In the genomic region with DNA sequence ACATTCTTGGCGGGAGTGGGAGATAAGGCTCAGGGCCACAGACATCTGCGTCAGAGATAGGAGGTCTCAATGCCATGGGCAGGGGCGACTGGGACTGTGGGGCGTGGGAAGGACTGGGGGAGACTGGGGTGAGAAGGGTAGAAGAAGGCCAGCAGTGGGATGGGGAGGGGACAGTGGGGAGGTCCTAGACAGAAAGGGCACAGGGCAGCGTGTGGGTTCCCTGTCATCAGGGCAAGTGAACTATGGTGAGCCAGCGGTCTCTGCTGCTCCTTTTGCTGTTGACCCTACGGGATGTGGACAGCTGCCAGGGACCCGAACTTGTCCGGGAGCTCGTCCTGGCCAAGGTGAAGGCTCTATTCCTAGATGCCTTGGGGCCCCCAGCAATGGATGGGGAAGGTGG, we compare ENCODE assay signal across 8 mouse cellular contexts. TPM values are rescaled to one million over a fixed set of nuclear protein-coding genes. Genes with fewer than 3 reads are reported as not detected.
A peak's percentile ranks its signal among the peaks of the same experiment; 100 is the strongest.
DNase-seq lines count a peak whose midpoint lies in the region; ATAC-seq and TF ChIP-seq lines count a peak whose summit lies in the region.

Inha (plus strand) TSS at position 72 of the 400 bp plus-strand sequence.

- intact Hi-C loops in left cerebral cortex, postnatal 10 days (cut with DNase I) = no loop called here

- no peaks in the 10 kb centered on the region for H3K9me3 ChIP-seq in neural tube, embryonic 14.5 days (ENCODE audit: control insufficient read depth, low read length)

- no peak for DNase-seq in kidney, adult 2 months
- no peak for DNase-seq in kidney, postnatal 36 days
- DNase-seq in adrenal gland, adult 18-20 months (ENCODE audit: low spot score in 2 of 2) = no peak
- DNase-seq in left cerebral cortex, postnatal 10 days (ENCODE audit: extremely low spot score in 1 of 2, low spot score in 2 of 2) = no peak
- no peak for DNase-seq in embryo, embryonic 11 days

- H3K27me3 ChIP-seq in kidney, adult 2 months (replicated peaks; ENCODE audit: control insufficient read depth, insufficient read depth, low read length) = no peaks in the 10 kb centered on the region
- no peaks in the 10 kb centered on the region for H3K27me3 ChIP-seq in neural tube, embryonic 14.5 days (ENCODE audit: control insufficient read depth, insufficient read depth, low read length)

- H3K36me3 ChIP-seq in kidney, adult 2 months (ENCODE audit: control insufficient read depth, insufficient read depth, low read length) = no peaks in the 10 kb centered on the region
- H3K36me3 ChIP-seq in neural tube, embryonic 14.5 days (ENCODE audit: control insufficient read depth, insufficient read depth, low read length) = no peaks in the 10 kb centered on the region

- TF ChIP-seq POLR2A in kidney, adult 2 months (IDR thresholded peaks at IDR 0.05; ENCODE audit: low read depth, low read length) = no peak
- no peak for TF ChIP-seq POLR2A in embryonic fibroblast, embryonic 13.5 days (IDR thresholded peaks at IDR 0.05; ENCODE audit: low read depth, low read length)

- peak within 1 kb of the TSS; percentile 55 for H3K4me3 ChIP-seq in kidney, adult 2 months (ENCODE audit: insufficient read depth, low read depth, low read length)
- peak within 1 kb of the TSS; percentile 51 for H3K4me3 ChIP-seq in embryonic fibroblast, embryonic 13.5 days (ENCODE audit: insufficient read depth, low read length)
- H3K4me3 ChIP-seq in neural tube, embryonic 14.5 days (ENCODE audit: low read depth, low read length) = peak within 1 kb of the TSS; percentile 83

- ATAC-seq in neural tube, embryonic 14.5 days (ENCODE audit: low read depth) = no peak
- no peak for ATAC-seq in monocyte, adult 5-6 weeks (replicated peaks; ENCODE audit: insufficient number of reproducible peaks, low FRiP score, low TSS enrichment, poor library complexity, severe bottlenecking)

- no peak within 1 kb of the TSS for H3K27ac ChIP-seq in kidney, adult 2 months (ENCODE audit: insufficient read depth, low read depth, low read length)
- H3K27ac ChIP-seq in embryonic fibroblast, embryonic 13.5 days (ENCODE audit: insufficient read depth, low read length) = peak within 1 kb of the TSS; percentile 47
- peak within 1 kb of the TSS; percentile 90 for H3K27ac ChIP-seq in neural tube, embryonic 14.5 days (ENCODE audit: low read depth, low read length)

- peak within 1 kb of the TSS; percentile 89 for H3K4me2 ChIP-seq in neural tube, embryonic 14.5 days (ENCODE audit: low read depth, low read length)

- peak within 1 kb of the TSS; percentile 97 for H3K9ac ChIP-seq in neural tube, embryonic 14.5 days (replicated peaks; ENCODE audit: low read depth, low read length)

- 76% methylated on average over 10 of the region's 10 CpGs for WGBS in kidney, adult 2 months
- WGBS in neural tube, embryonic 14.5 days = 79% methylated on average over 10 of the region's 10 CpGs

- no peaks in the 10 kb centered on the region for H3K4me1 ChIP-seq in kidney, adult 2 months (ENCODE audit: control insufficient read depth, insufficient read depth, low read length)
- no peaks in the 10 kb centered on the region for H3K4me1 ChIP-seq in embryonic fibroblast, embryonic 13.5 days (ENCODE audit: control insufficient read depth, insufficient read depth, low read length)
- peaks cover 3% of the 10 kb centered on the region; the same call in 1 of the 2 replicates for H3K4me1 ChIP-seq in neural tube, embryonic 14.5 days (ENCODE audit: control insufficient read depth, insufficient read depth, low read length)

- TF ChIP-seq CTCF in kidney, adult 2 months (conservative IDR thresholded peaks at IDR 0.05; ENCODE audit: insufficient read depth, insufficient read length, low read depth, low read length) = no peak
- no peak for TF ChIP-seq CTCF in embryonic fibroblast, embryonic 13.5 days (IDR thresholded peaks at IDR 0.05; ENCODE audit: borderline replicate concordance, insufficient read depth, low read length)

RNA-seq across cellular contexts. Expression of gene Inha, which starts in this region (rescaled TPM):
- 3.9 and 6.5 TPM in 2 replicates for polyA plus RNA-seq in kidney, adult 2 months (2012; rRNA removed)
- total RNA-seq in adrenal gland, adult 18-20 months (2021) = 10 to 100 TPM; 18.2 to 29.6 TPM
- 3.5 and 5.5 TPM in 2 replicates for polyA plus RNA-seq in embryonic fibroblast, embryonic 13.5 days (2011; ENCODE audit: insufficient read length, low read depth, missing spikeins)
- 10 to 100 TPM; 36.9 to 37.2 TPM for total RNA-seq in left cerebral cortex, postnatal 10 days (2021)
- polyA plus RNA-seq in neural tube, embryonic 14.5 days (2014; fragmentation: Nextera tagmentation; extraction: Ambion mirVana) = 8.2 and 12.3 TPM in 2 replicates
- not detected in 3 replicates for total RNA-seq in monocyte, adult 5-6 weeks (2017)

Comparison
In these comparisons a context has a peak if more than half of its experiments do, and no peak if none do; other contexts are left out.
1. RNA of gene Inha (total RNA-seq): 36.9 to 37.2 TPM in left cerebral cortex, postnatal 10 days and 18.2 to 29.6 TPM in adrenal gland, adult 18-20 months; not detected in monocyte, adult 5-6 weeks; every median in the first group is over 10 times any median in the second.
2. Peak in every context shown above with its lines, with median percentiles within 50 percentile points of each other: H3K4me3 ChIP-seq.